Comparison of ENCODE assay signal across 9 mouse cellular contexts in genomic region chr7:4751971-4752820, GRCm38 (mm10). TPM values are rescaled to one million over a fixed set of nuclear protein-coding genes. Genes with fewer than 3 reads are reported as not detected.
A peak's percentile ranks its signal among the peaks of the same experiment; 100 is the strongest.
DNase-seq lines count a peak whose midpoint lies in the region; ATAC-seq and TF ChIP-seq lines count a peak whose summit lies in the region.
"Had no signal": no experiment of that assay in that cellular context is flagged by ENCODE, and none has a peak within 500 bp of the region (broad histone marks: within the 10 kb centered on the region; RNA-seq: fewer than 3 reads in every experiment).

No protein-coding gene starts in this region.

- under 1% methylated on average over 29 of the region's 30 CpGs for WGBS in forebrain, embryonic 15.5 days
- 3% methylated on average over 30 of the region's 30 CpGs for WGBS in lung, postnatal 0 days

- peak overlapping the region; percentile 27 for H3K4me3 ChIP-seq in forebrain, embryonic 15.5 days
- H3K4me3 ChIP-seq in lung, postnatal 0 days (ENCODE audit: low read depth, low read length), result peak overlapping the region; percentile 36

- DNase-seq in adrenal gland, postnatal 10 days, result peak; percentile 80
- no peak for DNase-seq in adrenal gland, adult 18-20 months (ENCODE audit: low spot score in 2 of 2)
- DNase-seq in adrenal gland, postnatal 25 days, result peak; percentile 41
- peak; percentile 68 for DNase-seq in kidney, adult 9 months
- DNase-seq in lung, postnatal 0 days (ENCODE audit: low spot score), result peak; percentile 53
- DNase-seq in retina, postnatal 1 day, result peak; percentile 82
- DNase-seq in layer of hippocampus, postnatal 14 days (ENCODE audit: low spot score in 2 of 2), result no peak

- H3K27ac ChIP-seq in forebrain, embryonic 15.5 days (replicated peaks), result no peak overlapping the region
- no peak overlapping the region for H3K27ac ChIP-seq in lung, postnatal 0 days (ENCODE audit: low read length)

- no peak for TF ChIP-seq EP300 in lung, postnatal 0 days (IDR thresholded peaks at IDR 0.05)

- peak; percentile 55 for ATAC-seq in forebrain, embryonic 15.5 days (replicated peaks)
- ATAC-seq in lung, postnatal 0 days, result peak; percentile 84

- no peaks in the 10 kb centered on the region for H3K27me3 ChIP-seq in forebrain, embryonic 15.5 days
- no peaks in the 10 kb centered on the region for H3K27me3 ChIP-seq in lung, postnatal 0 days (replicated peaks; ENCODE audit: insufficient read depth, low read length)

- H3K4me1 ChIP-seq in forebrain, embryonic 15.5 days, result peaks cover 19% of the 10 kb centered on the region
- peaks cover 13% of the 10 kb centered on the region; the same call in 1 of the 2 replicates for H3K4me1 ChIP-seq in lung, postnatal 0 days (ENCODE audit: insufficient read depth, low read depth, low read length)

- no peaks in the 10 kb centered on the region for H3K36me3 ChIP-seq in forebrain, embryonic 15.5 days
- no peaks in the 10 kb centered on the region for H3K36me3 ChIP-seq in lung, postnatal 0 days (ENCODE audit: insufficient read depth, low read length)

- no peak overlapping the region for H3K9ac ChIP-seq in forebrain, embryonic 15.5 days (replicated peaks)
- H3K9ac ChIP-seq in lung, postnatal 0 days (replicated peaks; ENCODE audit: low read depth), result no peak overlapping the region

- no peaks in the 10 kb centered on the region for H3K9me3 ChIP-seq in forebrain, embryonic 15.5 days
- no peaks in the 10 kb centered on the region for H3K9me3 ChIP-seq in lung, postnatal 0 days (ENCODE audit: low read length)

- TF ChIP-seq CTCF in lung, postnatal 0 days (IDR thresholded peaks at IDR 0.05), result no peak

- H3K4me2 ChIP-seq in forebrain, embryonic 15.5 days (replicated peaks), result peak overlapping the region; percentile 38
- H3K4me2 ChIP-seq in lung, postnatal 0 days (replicated peaks; ENCODE audit: low read depth, low read length), result peak overlapping the region; percentile 50

RNA-seq across cellular contexts. Expression of gene Cox6b2, which starts 0.7 kb away (rescaled TPM):
- total RNA-seq in adrenal gland, postnatal 10 days (2021), result 10 to 100 TPM; 28.5 to 39.2 TPM
- 10 to 100 TPM in 1 of 2 experiments, 1 to 10 TPM in 1; 7.6 to 10.6 TPM for total RNA-seq in adrenal gland, adult 18-20 months (2021)
- 9.4 and 10.6 TPM in 2 replicates for total RNA-seq in adrenal gland, postnatal 25 days (2021)
- 13.7 and 14.1 TPM in 2 replicates for polyA plus RNA-seq in forebrain, embryonic 15.5 days (2015; fragmentation: Nextera tagmentation; extraction: Ambion mirVana)
- polyA plus RNA-seq in lung, postnatal 0 days (2015; fragmentation: Nextera tagmentation; extraction: Ambion mirVana), result 67.7 and 77.9 TPM in 2 replicates
- total RNA-seq in layer of hippocampus, postnatal 14 days (2021), result 1 to 10 TPM; 4.7 to 8.6 TPM

RNA-seq across cellular contexts. Expression of gene Kmt5c, which starts 12.3 kb away (rescaled TPM):
- 10 to 100 TPM; 54.5 to 98.2 TPM for total RNA-seq in adrenal gland, postnatal 10 days (2021)
- total RNA-seq in adrenal gland, adult 18-20 months (2021), result 10 to 100 TPM; 34.5 to 35.3 TPM
- 64.5 and 70.1 TPM in 2 replicates for total RNA-seq in adrenal gland, postnatal 25 days (2021)
- polyA plus RNA-seq in forebrain, embryonic 15.5 days (2015; fragmentation: Nextera tagmentation; extraction: Ambion mirVana), result 64.3 and 70.6 TPM in 2 replicates
- polyA plus RNA-seq in lung, postnatal 0 days (2015; fragmentation: Nextera tagmentation; extraction: Ambion mirVana), result 31.9 and 34.4 TPM in 2 replicates
- 10 to 100 TPM; 38.9 to 44.2 TPM for total RNA-seq in layer of hippocampus, postnatal 14 days (2021)

RNA-seq across cellular contexts. Expression of gene Fam71e2, which starts 18.9 kb away (rescaled TPM):
- total RNA-seq in adrenal gland, postnatal 10 days (2021), result not detected
- total RNA-seq in adrenal gland, adult 18-20 months (2021), result not detected
- total RNA-seq in adrenal gland, postnatal 25 days (2021), result not detected in 2 replicates
- not detected in 2 replicates for polyA plus RNA-seq in forebrain, embryonic 15.5 days (2015; fragmentation: Nextera tagmentation; extraction: Ambion mirVana)
- polyA plus RNA-seq in lung, postnatal 0 days (2015; fragmentation: Nextera tagmentation; extraction: Ambion mirVana), result not detected in 2 replicates
- total RNA-seq in layer of hippocampus, postnatal 14 days (2021), result not detected
- polyA plus RNA-seq: large intestine, adult 2 months had no signal

RNA-seq across cellular contexts. Expression of gene Tmem150b, which starts 27.1 kb away (rescaled TPM):
- under 1 TPM; 0.21 to 0.27 TPM for total RNA-seq in adrenal gland, postnatal 10 days (2021)
- total RNA-seq in adrenal gland, adult 18-20 months (2021), result under 1 TPM; 0.36 to 0.38 TPM
- total RNA-seq in adrenal gland, postnatal 25 days (2021), result 0.24 TPM in 1 of 2 replicates, not detected in the other
- polyA plus RNA-seq in forebrain, embryonic 15.5 days (2015; fragmentation: Nextera tagmentation; extraction: Ambion mirVana), result 0.08 and 0.24 TPM in 2 replicates
- 0.25 and 0.35 TPM in 2 replicates for polyA plus RNA-seq in lung, postnatal 0 days (2015; fragmentation: Nextera tagmentation; extraction: Ambion mirVana)
- total RNA-seq in layer of hippocampus, postnatal 14 days (2021), result not detected

RNA-seq across cellular contexts. Expression of gene Il11, which starts 30.5 kb away (rescaled TPM):
- total RNA-seq in adrenal gland, postnatal 10 days (2021), result under 1 TPM; 0.12 to 0.18 TPM
- under 1 TPM; 0.17 to 0.51 TPM for total RNA-seq in adrenal gland, adult 18-20 months (2021)
- 0.15 TPM in 1 of 2 replicates, not detected in the other for total RNA-seq in adrenal gland, postnatal 25 days (2021)
- 0.56 and 1.2 TPM in 2 replicates for polyA plus RNA-seq in forebrain, embryonic 15.5 days (2015; fragmentation: Nextera tagmentation; extraction: Ambion mirVana)
- polyA plus RNA-seq in lung, postnatal 0 days (2015; fragmentation: Nextera tagmentation; extraction: Ambion mirVana), result 0.29 and 0.64 TPM in 2 replicates
- under 1 TPM; 0.21 to 0.38 TPM for total RNA-seq in layer of hippocampus, postnatal 14 days (2021)

Comparison
In these comparisons a context has a peak if more than half of its experiments do, and no peak if none do; other contexts are left out.
1. DNase-seq: peak in adrenal gland, postnatal 10 days (single experiment), adrenal gland, postnatal 25 days (single experiment), kidney, adult 9 months (single experiment), lung, postnatal 0 days (single experiment) and retina, postnatal 1 day (single experiment); none in adrenal gland, adult 18-20 months (0 of 2) and layer of hippocampus, postnatal 14 days (0 of 2).